Mouse (Mus musculus) lung, postnatal 0 days (tissue): ENCODE measurements around the gene Ilf3.

Experiments used
- CTCF ChIP-seq: IDR thresholded peaks from 2 replicates; pipeline ENCODE4 v1.5.1; 2016; ENCODE audit warnings: antibody characterized with exemption, mild to moderate bottlenecking
- EP300 ChIP-seq: IDR thresholded peaks from 2 replicates; pipeline ENCODE4 v1.6.1; 2016; ENCODE audit warnings: antibody characterized with exemption, mild to moderate bottlenecking, control low read depth

GRCm38 (mm10) chr9:21353373-21353686 lies 14.3 kb upstream of the Ilf3 start:
- TF ChIP-seq EP300 = no peak
- no peak for TF ChIP-seq CTCF
